Mouse (Mus musculus): Measurements from ENCODE around the gene Sh3d19. TPM values are rescaled to one million over a fixed set of nuclear protein-coding genes. Genes with fewer than 3 reads are reported as not detected.

Sh3d19 gene
- total and polyA plus RNA-seq, 3 experiments = 0.09 to 1.2 (median 0.49) TPM

DNA sequence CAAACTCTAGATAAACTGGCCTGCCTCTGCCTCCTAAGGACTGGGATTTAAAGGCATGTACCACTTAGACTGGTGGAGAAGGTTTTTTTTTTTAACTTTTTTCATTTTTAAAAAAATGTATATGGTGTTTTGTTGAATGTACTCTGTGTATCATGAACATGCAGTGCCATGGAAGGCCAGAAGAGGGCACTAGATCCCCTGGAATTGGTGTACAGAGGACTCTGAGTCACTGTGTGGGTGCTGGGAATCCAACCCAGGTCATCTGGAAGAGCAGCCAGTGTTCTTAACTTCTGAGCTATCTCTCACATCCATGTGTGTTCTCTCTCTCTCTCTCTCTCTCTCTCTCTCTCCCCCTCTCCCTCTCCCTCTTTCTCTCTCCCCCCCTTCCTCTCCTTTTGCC lies 151.2 kb downstream of the Sh3d19 start:
- ATAC-seq (ENCODE audit: extremely low read depth, insufficient number of reproducible peaks, low FRiP score, poor library complexity, severe bottlenecking) (no peak), DNase-seq (ENCODE audit: low spot score) (no peak)
- Histone ChIP-seq H3K27me3 (ENCODE audit: insufficient read depth, low read length) (peaks cover 9% of the 10 kb centered on the region; the same call in 1 of the 2 replicates), H3K4me1 (ENCODE audit: insufficient read depth, low read depth, low read length) (peaks cover 29% of the 10 kb centered on the region), H3K9me3 (replicated peaks) (peaks cover 5% of the 10 kb centered on the region; the same call in 1 of the 2 replicates), H3K36me3 (replicated peaks) (no peaks in the 10 kb centered on the region), H3K4me3 (ENCODE audit: low read depth, low read length) (no peak overlapping the region)
- no peak for TF ChIP-seq GATA1 (IDR thresholded peaks at IDR 0.05; ENCODE audit: borderline replicate concordance, low read length)
- no peak for TF ChIP-seq POLR2AphosphoS5 (IDR thresholded peaks at IDR 0.05; ENCODE audit: insufficient replicate concordance, low read depth, low read length)
- TF ChIP-seq CTCF (IDR thresholded peaks at IDR 0.05; ENCODE audit: low read depth, low read length) = no peak
- no peak for TF ChIP-seq GATA2 (IDR thresholded peaks at IDR 0.05; ENCODE audit: borderline replicate concordance, low read depth, low read length)
- TF ChIP-seq TAL1 (conservative IDR thresholded peaks at IDR 0.05; ENCODE audit: low read depth, low read length) = no peak

DNA sequence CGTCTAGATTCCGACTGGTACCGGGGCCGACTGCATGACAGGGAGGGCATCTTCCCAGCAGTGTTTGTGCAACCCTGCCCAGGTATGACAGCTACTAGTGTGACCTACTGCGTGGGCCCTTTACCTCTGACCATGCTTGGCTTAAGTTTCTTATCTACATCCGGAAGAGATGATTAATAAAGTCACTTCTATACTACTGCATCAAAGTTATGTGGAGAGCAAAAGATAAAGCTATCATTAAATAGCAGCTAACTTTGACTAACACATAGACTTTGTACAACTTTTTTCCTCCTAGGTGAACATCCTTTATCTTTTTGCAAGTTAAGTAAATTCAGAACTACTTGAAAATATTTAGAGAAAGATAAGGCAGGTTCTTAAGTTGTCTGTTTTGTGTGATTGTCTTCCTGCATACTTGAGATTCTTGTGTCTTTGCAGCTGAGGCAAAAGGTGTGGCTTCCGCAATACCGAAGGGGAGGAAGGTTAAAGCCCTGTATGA lies 152.4 kb downstream of the Sh3d19 start:
- no peak for TF ChIP-seq GATA1 (IDR thresholded peaks at IDR 0.05; ENCODE audit: borderline replicate concordance, low read length)
- TF ChIP-seq GATA2 (IDR thresholded peaks at IDR 0.05; ENCODE audit: borderline replicate concordance, low read depth, low read length) = no peak
- no peak for TF ChIP-seq POLR2AphosphoS5 (IDR thresholded peaks at IDR 0.05; ENCODE audit: insufficient replicate concordance, low read depth, low read length)
- TF ChIP-seq CTCF (IDR thresholded peaks at IDR 0.05; ENCODE audit: low read depth, low read length) = no peak
- peak; percentile 74 for TF ChIP-seq TAL1 (conservative IDR thresholded peaks at IDR 0.05; ENCODE audit: low read depth, low read length)
- peak; percentile 14 for DNase-seq (ENCODE audit: low spot score)
- Histone ChIP-seq H3K9me3 (replicated peaks) (peaks cover 5% of the 10 kb centered on the region; the same call in 1 of the 2 replicates), H3K27me3 (ENCODE audit: insufficient read depth, low read length) (peaks cover 9% of the 10 kb centered on the region; the same call in 1 of the 2 replicates), H3K4me3 (ENCODE audit: low read depth, low read length) (peak overlapping the region; percentile 62; the same call in 1 of the 2 replicates), H3K36me3 (replicated peaks) (no peaks in the 10 kb centered on the region), H3K4me1 (ENCODE audit: insufficient read depth, low read depth, low read length) (peaks cover 29% of the 10 kb centered on the region)
- peak; percentile 85 for ATAC-seq (ENCODE audit: extremely low read depth, insufficient number of reproducible peaks, low FRiP score, poor library complexity, severe bottlenecking)

DNA sequence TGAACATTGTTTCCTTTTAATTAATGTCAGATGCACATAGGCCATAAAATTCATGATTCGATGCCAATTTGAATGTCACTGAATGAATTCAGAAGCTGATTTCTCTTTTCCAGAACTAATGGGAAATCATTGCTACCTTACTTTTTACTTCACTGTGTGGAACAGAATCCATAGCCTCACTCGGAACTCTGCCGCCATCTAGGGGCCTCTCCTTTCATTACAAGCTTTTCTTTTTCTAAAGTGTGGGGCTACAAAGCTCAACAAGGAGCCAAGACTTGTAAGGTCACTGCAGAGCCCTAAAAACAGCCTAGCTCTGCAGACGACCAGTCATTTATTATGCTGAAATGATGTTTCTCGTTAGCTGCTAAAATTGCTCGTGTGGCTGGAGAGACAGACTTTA lies 158.8 kb downstream of the Sh3d19 start:
- DNase-seq (ENCODE audit: low spot score) (no peak), ATAC-seq (ENCODE audit: extremely low read depth, insufficient number of reproducible peaks, low FRiP score, poor library complexity, severe bottlenecking) (no peak)
- H3K9me3 ChIP-seq (replicated peaks) = no peaks in the 10 kb centered on the region
- peaks cover 7% of the 10 kb centered on the region for H3K4me1 ChIP-seq (ENCODE audit: insufficient read depth, low read depth, low read length)
- H3K4me3 ChIP-seq (ENCODE audit: low read depth, low read length) = no peak overlapping the region
- H3K27me3 ChIP-seq (ENCODE audit: insufficient read depth, low read length) = peaks cover 9% of the 10 kb centered on the region; the same call in 1 of the 2 replicates
- peaks cover 3% of the 10 kb centered on the region for H3K36me3 ChIP-seq (replicated peaks)
- no peak for TF ChIP-seq TAL1 (conservative IDR thresholded peaks at IDR 0.05; ENCODE audit: low read depth, low read length)
- peak; percentile 25; the same call in 1 of the 2 replicates for TF ChIP-seq CTCF (IDR thresholded peaks at IDR 0.05; ENCODE audit: low read depth, low read length)

DNA sequence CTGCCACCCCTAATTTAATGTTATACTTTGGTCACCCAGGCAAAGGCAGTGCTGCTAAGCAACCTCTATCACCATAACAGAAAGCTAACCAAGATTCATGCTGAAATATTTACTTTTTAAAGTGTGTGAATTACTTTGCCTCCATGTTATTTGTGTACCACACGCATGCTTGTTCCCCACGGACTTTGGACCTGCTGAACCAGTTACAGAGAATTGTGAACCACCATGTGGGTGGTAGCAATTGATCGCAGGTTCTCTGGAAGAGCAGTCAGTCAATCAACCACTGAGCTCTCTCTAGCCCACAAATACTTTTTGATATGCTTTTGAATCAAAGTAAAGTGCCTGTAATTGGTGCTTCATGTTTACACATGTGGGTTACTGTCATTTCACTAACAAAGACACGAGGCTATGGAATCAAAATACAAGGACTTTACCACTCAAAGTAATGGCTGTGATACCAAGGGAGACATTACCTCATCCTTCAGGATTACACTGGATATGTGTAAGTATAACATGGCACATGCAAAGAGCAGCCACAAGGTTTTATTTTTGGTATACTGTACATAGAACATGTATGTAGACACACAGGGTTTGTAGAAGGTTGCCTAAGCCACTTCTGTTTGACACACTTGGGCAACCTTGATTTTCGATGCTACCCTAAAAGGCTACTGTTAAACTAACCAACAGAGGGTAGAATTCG lies 164.2 kb downstream of the Sh3d19 start:
- H3K4me1 ChIP-seq (ENCODE audit: insufficient read depth, low read depth, low read length) = peaks cover 18% of the 10 kb centered on the region
- no peaks in the 10 kb centered on the region for H3K27me3 ChIP-seq (ENCODE audit: insufficient read depth, low read length)
- DNase-seq (ENCODE audit: low spot score) = no peak
- peaks cover 45% of the 10 kb centered on the region for H3K36me3 ChIP-seq (replicated peaks)
- ATAC-seq (ENCODE audit: extremely low read depth, insufficient number of reproducible peaks, low FRiP score, poor library complexity, severe bottlenecking) = no peak
- no peak overlapping the region for H3K4me3 ChIP-seq (ENCODE audit: low read depth, low read length)
- TF ChIP-seq GATA2 (IDR thresholded peaks at IDR 0.05; ENCODE audit: borderline replicate concordance, low read depth, low read length) (no peak), TAL1 (conservative IDR thresholded peaks at IDR 0.05; ENCODE audit: low read depth, low read length) (no peak), CTCF (IDR thresholded peaks at IDR 0.05; ENCODE audit: low read depth, low read length) (no peak), POLR2AphosphoS5 (IDR thresholded peaks at IDR 0.05; ENCODE audit: insufficient replicate concordance, low read depth, low read length) (no peak; the same call in 1 of the 2 replicates), GATA1 (IDR thresholded peaks at IDR 0.05; ENCODE audit: borderline replicate concordance, low read length) (no peak)
- no peaks in the 10 kb centered on the region for H3K9me3 ChIP-seq (replicated peaks)

DNA sequence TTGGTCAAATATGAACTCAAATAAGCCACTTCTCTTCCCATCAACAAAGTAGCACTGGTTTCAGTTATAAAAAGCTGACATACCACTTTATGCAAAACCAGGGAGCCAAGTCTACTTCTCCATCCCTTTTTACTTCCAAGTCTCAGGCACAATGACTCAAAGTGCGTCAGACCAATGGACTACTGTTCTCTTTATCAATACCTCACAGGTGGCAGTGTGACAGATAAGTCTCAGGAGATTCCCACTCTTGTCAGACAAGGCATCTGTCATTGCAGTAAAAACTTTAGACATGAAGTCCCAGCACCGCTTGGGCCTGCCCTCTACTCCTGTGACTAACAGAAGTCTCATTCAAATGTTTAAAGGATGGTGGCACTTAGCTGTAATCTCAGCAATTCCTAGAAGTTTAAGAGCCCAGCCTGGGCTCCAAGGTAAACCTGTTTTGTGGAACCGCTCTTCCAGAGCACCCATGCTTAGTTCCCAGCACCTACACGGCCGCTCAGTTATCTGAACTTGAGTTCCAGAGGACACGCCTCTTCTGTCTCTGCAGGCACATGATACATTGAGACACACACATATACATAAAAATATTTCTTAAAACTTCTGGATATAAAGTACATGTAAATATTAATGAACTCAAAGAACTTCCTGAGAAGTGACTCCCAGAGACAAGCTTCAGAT lies 165.1 kb downstream of the Sh3d19 start:
- Histone ChIP-seq H3K4me1 (ENCODE audit: insufficient read depth, low read depth, low read length) (peaks cover 24% of the 10 kb centered on the region), H3K9me3 (replicated peaks) (no peaks in the 10 kb centered on the region), H3K36me3 (replicated peaks) (peaks cover 53% of the 10 kb centered on the region), H3K4me3 (ENCODE audit: low read depth, low read length) (no peak overlapping the region), H3K27me3 (ENCODE audit: insufficient read depth, low read length) (no peaks in the 10 kb centered on the region)
- TF ChIP-seq GATA2 (IDR thresholded peaks at IDR 0.05; ENCODE audit: borderline replicate concordance, low read depth, low read length) = no peak
- peak; percentile 60 for TF ChIP-seq TAL1 (conservative IDR thresholded peaks at IDR 0.05; ENCODE audit: low read depth, low read length)
- no peak for TF ChIP-seq CTCF (IDR thresholded peaks at IDR 0.05; ENCODE audit: low read depth, low read length)
- TF ChIP-seq GATA1 (IDR thresholded peaks at IDR 0.05; ENCODE audit: borderline replicate concordance, low read length) = no peak
- TF ChIP-seq POLR2AphosphoS5 (IDR thresholded peaks at IDR 0.05; ENCODE audit: insufficient replicate concordance, low read depth, low read length) = no peak
- DNase-seq (ENCODE audit: low spot score) (no peak), ATAC-seq (ENCODE audit: extremely low read depth, insufficient number of reproducible peaks, low FRiP score, poor library complexity, severe bottlenecking) (peak; percentile 46)

DNA sequence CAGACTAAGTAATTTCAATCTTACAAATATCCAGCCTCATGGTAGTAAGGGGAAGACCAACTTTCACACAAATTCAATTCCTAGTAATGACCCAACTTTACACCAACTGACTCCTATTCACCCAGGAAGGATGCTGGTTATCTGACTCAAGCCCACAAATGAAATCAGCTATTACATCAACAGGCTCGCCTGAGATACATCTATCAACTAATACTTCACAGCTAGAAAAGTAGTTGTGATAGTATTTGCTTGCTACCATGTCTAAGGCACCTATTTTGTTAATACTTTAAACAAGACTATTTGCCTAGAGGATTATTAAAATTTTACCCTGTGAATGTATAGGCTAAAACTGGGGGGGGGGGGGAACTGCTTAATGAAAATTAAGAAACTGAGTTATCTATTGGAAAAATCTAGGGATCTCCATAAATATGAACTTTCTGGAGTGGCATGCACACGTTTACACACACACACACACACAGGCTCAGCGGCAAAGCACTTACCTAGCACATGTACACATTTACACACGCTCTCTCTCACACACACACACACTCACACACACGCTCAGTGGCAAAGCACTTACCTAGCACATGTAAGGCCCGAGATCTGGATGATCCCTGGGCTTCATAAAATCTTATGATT lies 166.1 kb downstream of the Sh3d19 start:
- no peaks in the 10 kb centered on the region for H3K9me3 ChIP-seq (replicated peaks)
- H3K36me3 ChIP-seq (replicated peaks) = peaks cover 63% of the 10 kb centered on the region
- no peaks in the 10 kb centered on the region for H3K27me3 ChIP-seq (ENCODE audit: insufficient read depth, low read length)
- H3K4me3 ChIP-seq (ENCODE audit: low read depth, low read length) = no peak overlapping the region
- DNase-seq (ENCODE audit: low spot score) = no peak
- peaks cover 24% of the 10 kb centered on the region for H3K4me1 ChIP-seq (ENCODE audit: insufficient read depth, low read depth, low read length)
- no peak for ATAC-seq (ENCODE audit: extremely low read depth, insufficient number of reproducible peaks, low FRiP score, poor library complexity, severe bottlenecking)
- TF ChIP-seq GATA1 (IDR thresholded peaks at IDR 0.05; ENCODE audit: borderline replicate concordance, low read length) (no peak), GATA2 (IDR thresholded peaks at IDR 0.05; ENCODE audit: borderline replicate concordance, low read depth, low read length) (no peak), CTCF (IDR thresholded peaks at IDR 0.05; ENCODE audit: low read depth, low read length) (no peak), POLR2AphosphoS5 (IDR thresholded peaks at IDR 0.05; ENCODE audit: insufficient replicate concordance, low read depth, low read length) (no peak)

All from G1E (cell line).